Mouse (Mus musculus) lung, postnatal 0 days (tissue): Measurements from ENCODE around the gene Sirt3. TPM values are rescaled to one million over a fixed set of nuclear protein-coding genes. Genes with fewer than 3 reads are reported as not detected.

Experiments used
- ATAC-seq: fragments of 200-750 bp; cut with Nextera tagmentation; 2 replicates; pipeline ENCODE4 v1.8.0; 2017; ENCODE audit warnings: moderate library complexity
- DNase-seq: peaks from one replicate; pipeline ENCODE4 v3.0.0-alpha.2; 2016; ENCODE audit warnings: low spot score
- H3K27ac ChIP-seq: fragments of 300-500 bp; sonication (generic); 2 replicates; pipeline ENCODE4 v1.5.1; 2014; ENCODE audit warnings: antibody characterized with exemption, mild to moderate bottlenecking, low read length, mixed read lengths
- H3K27me3 ChIP-seq: fragments of 300-500 bp; sonication (generic); replicated peaks from 2 replicates; pipeline ENCODE4 v1.6.1; 2014; ENCODE audit warnings: low read length, mixed read lengths; ENCODE audit not compliant: insufficient read depth
- H3K36me3 ChIP-seq: fragments of 300-500 bp; sonication (generic); 2 replicates; pipeline ENCODE4 v1.6.1; 2014; ENCODE audit warnings: low read length, mixed read lengths; ENCODE audit not compliant: insufficient read depth
- H3K4me1 ChIP-seq: fragments of 300-500 bp; sonication (generic); 2 replicates; pipeline ENCODE4 v1.6.1; 2014; ENCODE audit warnings: antibody characterized with exemption, low read depth, low read length, mixed read lengths; ENCODE audit not compliant: insufficient read depth
- H3K4me2 ChIP-seq: fragments of 300-500 bp; sonication (generic); replicated peaks from 2 replicates; pipeline ENCODE4 v1.6.1; 2014; ENCODE audit warnings: low read depth, mild to moderate bottlenecking, low read length, moderate library complexity, mixed read lengths
- H3K4me3 ChIP-seq: fragments of 300-500 bp; sonication (generic); 2 replicates; pipeline ENCODE4 v1.5.1; 2014; ENCODE audit warnings: low read depth, low read length
- H3K9ac ChIP-seq: fragments of 300-500 bp; sonication (generic); replicated peaks from 2 replicates; pipeline ENCODE4 v1.6.1; 2014; ENCODE audit warnings: low read depth, mild to moderate bottlenecking
- H3K9me3 ChIP-seq: fragments of 300-500 bp; sonication (generic); 2 replicates; pipeline ENCODE4 v1.6.1; 2016; ENCODE audit warnings: low read length, mixed read lengths
- CTCF ChIP-seq: IDR thresholded peaks from 2 replicates; pipeline ENCODE4 v1.5.1; 2016; ENCODE audit warnings: antibody characterized with exemption, mild to moderate bottlenecking
- EP300 ChIP-seq: IDR thresholded peaks from 2 replicates; pipeline ENCODE4 v1.6.1; 2016; ENCODE audit warnings: antibody characterized with exemption, mild to moderate bottlenecking, control low read depth
- WGBS: fragments of 180-500 bp; shearing (Covaris S2); extraction: QIAGEN DNeasy Blood & Tissue Kit; methylation state at CpG from one replicate; pipeline ENCODE4 v1.1.7; 2014; 5-methylcytosine and 5-hydroxymethylcytosine counted together
- polyA plus RNA-seq: library from polyadenylated mRNA; unstranded; fragments of >200 nt; fragmentation: Nextera tagmentation; extraction: Ambion mirVana; gene quantifications from 2 replicates; pipeline ENCODE4 v1.2.1, GENCODE M21; 2015

Sirt3 gene
- polyA plus RNA-seq, 1 experiment from 2014 or later, result 23.7 TPM

DNA sequence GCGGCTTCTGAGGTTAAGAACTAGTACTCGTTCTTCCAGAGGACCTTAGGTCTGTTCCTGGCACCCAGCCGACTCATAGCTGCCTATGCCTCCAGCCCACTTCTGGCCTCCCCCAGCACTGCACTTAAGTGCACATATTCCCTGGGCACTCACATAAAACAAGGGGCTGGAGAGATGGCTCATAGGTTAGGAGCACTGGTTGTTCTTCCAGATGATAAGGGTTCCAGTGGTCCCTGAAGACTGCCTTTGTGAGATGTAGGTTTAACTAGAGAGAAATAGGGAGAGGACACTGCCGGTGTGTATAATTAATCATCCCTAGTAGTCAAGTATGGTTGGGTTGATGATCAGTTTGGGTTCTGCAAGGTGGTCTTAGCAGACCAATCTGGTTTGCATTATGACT, 59.4 kb downstream of the Sirt3 start:
- TF ChIP-seq EP300 (no peak), CTCF (no peak)
- no peak overlapping the region for H3K9ac ChIP-seq
- no peak overlapping the region for H3K27ac ChIP-seq
- H3K9me3 ChIP-seq, result no peaks in the 10 kb centered on the region
- H3K4me1 ChIP-seq, result no peaks in the 10 kb centered on the region
- no peak for DNase-seq
- 79% methylated on average over 4 of the region's 4 CpGs for WGBS
- no peak overlapping the region for H3K4me3 ChIP-seq
- ATAC-seq, result no peak
- no peaks in the 10 kb centered on the region for H3K27me3 ChIP-seq
- H3K4me2 ChIP-seq, result no peak overlapping the region
- H3K36me3 ChIP-seq, result no peaks in the 10 kb centered on the region

DNA sequence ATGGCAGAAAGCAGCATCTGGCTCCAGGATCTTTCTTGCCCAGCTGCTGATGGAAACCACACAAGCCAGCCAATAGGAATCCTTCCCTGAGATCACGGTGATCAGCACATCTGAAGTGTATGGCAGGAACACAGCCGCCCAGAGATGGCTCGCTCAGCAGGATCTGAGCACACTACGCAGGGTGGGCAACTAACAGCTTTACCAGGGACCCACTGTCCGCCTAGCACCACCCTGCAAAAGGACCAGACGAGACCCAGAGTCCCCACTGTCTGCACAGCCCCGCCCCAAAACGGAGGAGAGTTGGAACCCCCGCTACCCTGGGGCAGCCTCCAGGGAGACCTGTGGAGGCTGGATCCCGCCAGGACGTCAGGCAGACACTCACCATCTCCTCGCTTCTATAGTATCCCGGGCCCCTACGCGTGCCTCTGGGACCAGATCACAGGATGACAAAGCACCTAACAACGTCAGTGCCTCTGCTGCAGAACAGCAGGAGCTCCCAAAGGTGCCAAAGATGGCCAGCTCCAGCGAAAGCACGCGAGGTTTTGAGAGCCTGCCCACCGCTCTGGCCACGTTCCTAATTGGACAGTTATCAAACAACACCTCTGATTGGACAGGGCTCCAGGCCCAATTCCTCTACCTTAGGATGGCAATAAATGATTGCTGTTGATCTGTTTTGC, 60.3 kb downstream of the Sirt3 start, which contains the start of gene Zfp941:
TSS of gene Zfp941 (minus strand) at position 526 of the 677 bp plus-strand sequence.
- Histone ChIP-seq H3K27me3 (no peaks in the 10 kb centered on the region), H3K9me3 (no peaks in the 10 kb centered on the region), H3K36me3 (no peaks in the 10 kb centered on the region), H3K27ac (no peak within 1 kb of the TSS), H3K4me1 (no peaks in the 10 kb centered on the region), H3K9ac (no peak within 1 kb of the TSS), H3K4me2 (peak within 1 kb of the TSS; percentile 56), H3K4me3 (peak within 1 kb of the TSS; percentile 11; the same call in 1 of the 2 replicates)
- DNase-seq (peak; percentile 30), ATAC-seq (peak; percentile 38)
- 2% methylated on average over 21 of the region's 21 CpGs for WGBS
- TF ChIP-seq EP300 (no peak), CTCF (no peak)

DNA sequence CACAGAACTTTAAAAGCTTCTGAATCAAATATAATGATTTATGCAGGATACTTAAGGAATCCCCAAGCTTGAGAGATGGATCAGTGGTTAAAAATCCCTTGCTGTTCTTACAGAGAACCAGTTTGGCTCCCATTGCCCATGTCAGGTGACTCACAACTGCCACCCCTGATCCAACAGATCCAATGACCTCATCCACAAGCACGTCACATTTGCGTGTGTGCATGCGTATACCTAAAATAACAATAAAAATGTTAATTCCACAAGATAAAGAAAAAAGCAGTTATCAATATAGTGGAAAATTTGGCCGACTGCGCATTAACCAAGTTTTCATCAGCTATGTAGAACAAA, 60.8 kb downstream of the Sirt3 start:
- no peaks in the 10 kb centered on the region for H3K36me3 ChIP-seq
- no peak for TF ChIP-seq CTCF
- TF ChIP-seq EP300, result no peak
- no peak overlapping the region for H3K9ac ChIP-seq
- H3K9me3 ChIP-seq, result no peaks in the 10 kb centered on the region
- no peak overlapping the region for H3K4me3 ChIP-seq
- no peaks in the 10 kb centered on the region for H3K4me1 ChIP-seq
- no peaks in the 10 kb centered on the region for H3K27me3 ChIP-seq
- WGBS, result 53% methylated on average over 5 of the region's 5 CpGs
- no peak overlapping the region for H3K4me2 ChIP-seq
- ATAC-seq (no peak), DNase-seq (no peak)
- no peak overlapping the region for H3K27ac ChIP-seq

DNA sequence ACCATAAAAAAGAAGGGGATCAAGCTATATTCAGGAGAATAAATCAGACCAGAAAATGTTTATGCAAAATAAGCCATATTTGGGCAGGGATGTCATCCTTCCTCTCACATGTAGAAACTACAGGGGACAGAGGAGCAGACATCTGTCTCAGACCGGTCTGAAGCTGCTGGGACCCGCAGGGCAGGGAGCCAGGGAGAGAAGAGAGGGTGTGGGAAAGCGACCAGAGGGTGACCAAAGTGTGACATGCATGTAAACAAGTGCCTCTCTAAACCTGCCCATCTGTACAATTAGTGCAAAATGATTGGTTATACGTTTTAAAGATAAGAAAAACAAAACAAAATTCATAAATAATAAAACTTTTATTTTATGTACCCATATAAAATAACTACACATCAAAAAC, 61.9 kb downstream of the Sirt3 start:
- no peak for ATAC-seq
- H3K36me3 ChIP-seq, result no peaks in the 10 kb centered on the region
- H3K9me3 ChIP-seq, result no peaks in the 10 kb centered on the region

More for the DNA sequence above, 61.9 kb downstream of the Sirt3 start:
- H3K4me2 ChIP-seq, result no peak overlapping the region
- 43% methylated on average over 4 of the region's 4 CpGs for WGBS
- H3K27me3 ChIP-seq, result no peaks in the 10 kb centered on the region
- no peaks in the 10 kb centered on the region for H3K4me1 ChIP-seq
- no peak overlapping the region for H3K4me3 ChIP-seq
- no peak for DNase-seq
- H3K27ac ChIP-seq, result no peak overlapping the region
- no peak for TF ChIP-seq EP300
- TF ChIP-seq CTCF, result no peak
- no peak overlapping the region for H3K9ac ChIP-seq

Other genes starting within 250 kb of the Sirt3 start
- gene Olfr53, start 235.9 kb downstream of the Sirt3 start, polyA plus RNA-seq, result not detected in 2 replicates
- gene Olfr539, start 222.4 kb downstream of the Sirt3 start, polyA plus RNA-seq, result not detected in 2 replicates
- gene Olfr45, start 200.4 kb downstream of the Sirt3 start, polyA plus RNA-seq, result not detected in 2 replicates
- not detected in 2 replicates for gene Olfr541, start 185.0 kb downstream of the Sirt3 start, polyA plus RNA-seq
- gene Cyp2e1, start 118.6 kb downstream of the Sirt3 start, polyA plus RNA-seq, result 1.5 and 1.9 TPM in 2 replicates
- not detected in 2 replicates for gene Syce1, start 94.5 kb downstream of the Sirt3 start, polyA plus RNA-seq
- gene Zfp941, start 60.1 kb downstream of the Sirt3 start, polyA plus RNA-seq, result 0.21 and 0.30 TPM in 2 replicates
- gene Urah, start 47.3 kb downstream of the Sirt3 start, polyA plus RNA-seq, result 12.6 and 15.0 TPM in 2 replicates
- gene Scgb1c1, start 36.8 kb downstream of the Sirt3 start, polyA plus RNA-seq, result 25.9 and 27.0 TPM in 2 replicates
- gene Odf3, start 34.5 kb downstream of the Sirt3 start, polyA plus RNA-seq, result not detected in 2 replicates
- gene Gm45785, start 26.0 kb downstream of the Sirt3 start, polyA plus RNA-seq, result not detected in 2 replicates
- gene Ric8a, start 25.4 kb downstream of the Sirt3 start, polyA plus RNA-seq, result 63.6 and 68.0 TPM in 2 replicates
- 69.1 and 81.7 TPM in 2 replicates for gene Bet1l, start 24.7 kb downstream of the Sirt3 start, polyA plus RNA-seq
- gene Psmd13, start 341 bp downstream of the Sirt3 start, polyA plus RNA-seq, result 157 and 164 TPM in 2 replicates
- gene Cox8b, start 18.1 kb upstream of the Sirt3 start, polyA plus RNA-seq, result 13.1 and 18.3 TPM in 2 replicates
- gene Nlrp6, start 38.6 kb upstream of the Sirt3 start, polyA plus RNA-seq, result 0.07 and 0.10 TPM in 2 replicates
- gene Pgghg, start 59.1 kb upstream of the Sirt3 start, polyA plus RNA-seq, result 12.7 and 14.4 TPM in 2 replicates
- gene Ifitm5, start 68.0 kb upstream of the Sirt3 start, polyA plus RNA-seq, result 1.6 and 1.8 TPM in 2 replicates
- 0.31 TPM in 1 of 2 replicates, not detected in the other for gene Gm45717, start 73.6 kb upstream of the Sirt3 start, polyA plus RNA-seq
- 1,373 and 1,710 TPM in 2 replicates for gene Ifitm2, start 73.7 kb upstream of the Sirt3 start, polyA plus RNA-seq
- 402 and 510 TPM in 2 replicates for gene Ifitm1, start 84.9 kb upstream of the Sirt3 start, polyA plus RNA-seq
- gene Ifitm3, start 128.5 kb upstream of the Sirt3 start, polyA plus RNA-seq, result 779 and 1,037 TPM in 2 replicates
- gene Ifitm6, start 135.6 kb upstream of the Sirt3 start, polyA plus RNA-seq, result 7.4 and 7.7 TPM in 2 replicates
- not detected in 2 replicates for gene Gm17387, start 146.8 kb upstream of the Sirt3 start, polyA plus RNA-seq
- gene B4galnt4, start 178.8 kb upstream of the Sirt3 start, polyA plus RNA-seq, result 0.13 and 0.20 TPM in 2 replicates
- 14.4 and 15.3 TPM in 2 replicates for gene Pkp3, start 195.9 kb upstream of the Sirt3 start, polyA plus RNA-seq
- gene Sigirr, start 218.3 kb upstream of the Sirt3 start, polyA plus RNA-seq, result 27.1 and 30.5 TPM in 2 replicates
- gene Ano9, start 235.5 kb upstream of the Sirt3 start, polyA plus RNA-seq, result 1.5 and 3.1 TPM in 2 replicates
- 39.1 and 45.7 TPM in 2 replicates for gene Ptdss2, start 240.1 kb upstream of the Sirt3 start, polyA plus RNA-seq